Mouse (Mus musculus) frontal cortex, postnatal 10 days (tissue): ENCODE measurements around the gene Ifi27l2a.

Experiments used
- DNase-seq, 2 experiments: peaks; one replicate each; pipeline ENCODE4 v3.0.0; 2022; ENCODE audit warnings: low spot score in 2 of 2, mixed read lengths in 1 of 2

Gene Ifi27l2a

DNA sequence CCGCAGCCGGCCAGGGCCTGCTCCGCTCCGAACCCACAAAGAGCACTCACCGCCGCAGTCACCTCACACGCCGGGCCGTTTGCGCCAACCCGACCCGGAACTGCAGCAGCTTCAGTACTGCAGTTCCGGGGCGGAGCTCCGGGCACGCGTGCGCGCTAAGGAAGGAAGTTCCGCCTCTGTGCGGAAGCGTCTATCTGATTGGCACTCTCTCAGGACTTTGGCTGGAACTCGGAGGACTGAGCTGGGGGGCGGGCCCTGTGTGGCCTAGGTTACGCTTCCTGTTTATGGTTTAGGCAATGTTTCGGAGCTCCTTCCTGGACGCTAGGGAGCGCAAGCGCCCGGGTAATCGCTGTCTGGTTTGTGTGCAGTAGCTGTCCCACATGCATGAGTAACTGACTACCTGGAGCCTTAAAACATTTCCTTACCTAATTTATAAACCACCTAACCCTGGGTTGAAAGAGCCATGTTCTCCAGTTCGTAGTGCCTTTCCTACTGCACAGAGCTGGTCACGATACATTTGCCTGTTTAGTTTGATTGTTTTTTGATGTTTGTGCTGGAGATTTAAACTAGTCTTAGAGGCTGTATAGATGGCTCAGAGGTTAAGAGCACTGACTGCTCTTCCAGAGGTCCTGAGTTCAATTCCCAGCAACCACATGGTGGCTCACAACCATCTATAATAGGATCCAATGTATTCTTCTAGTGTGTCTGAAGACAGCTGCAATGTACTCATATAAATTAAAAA, 17.6 kb downstream of the Ifi27l2a start, which contains the start of gene Ddx24:
Ddx24 (minus strand) TSS at position 102 of the 742 bp plus-strand sequence.
- DNase-seq: peak; percentile 97 to 98

DNA sequence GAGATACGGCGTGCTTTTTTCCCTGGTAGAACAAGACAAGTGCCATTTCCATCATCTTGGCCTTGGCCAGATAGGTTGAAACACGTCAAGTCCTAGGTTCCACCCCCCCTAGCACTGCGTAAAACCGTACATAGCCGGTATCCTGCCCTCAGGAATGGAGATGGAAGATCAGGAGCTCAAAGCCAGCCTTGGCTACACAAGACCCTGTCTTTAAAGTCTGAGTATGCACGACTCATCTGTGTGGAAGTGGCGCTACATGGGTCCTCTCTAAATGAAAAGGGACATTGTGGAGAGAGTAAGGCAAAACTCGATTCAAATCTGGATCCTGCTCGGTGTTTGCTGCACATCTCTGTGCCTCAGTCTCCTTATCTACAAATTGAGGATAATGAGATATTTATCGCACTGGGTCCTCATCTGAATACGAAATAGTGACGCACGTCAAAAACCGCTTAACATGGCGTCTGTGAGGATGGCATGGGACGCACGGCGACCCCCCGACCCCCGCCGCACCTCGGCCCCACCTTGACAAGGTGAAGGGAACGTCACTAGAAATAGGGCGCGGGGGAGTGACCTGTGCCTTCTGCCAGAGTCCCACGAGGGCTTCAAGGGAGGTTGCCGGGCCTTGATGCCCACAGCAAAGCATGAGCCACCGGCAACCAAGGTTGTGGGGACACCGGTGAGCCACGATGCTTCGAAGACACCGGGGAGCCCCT, 18.3 kb downstream of the Ifi27l2a start:
- no peak for DNase-seq

DNA sequence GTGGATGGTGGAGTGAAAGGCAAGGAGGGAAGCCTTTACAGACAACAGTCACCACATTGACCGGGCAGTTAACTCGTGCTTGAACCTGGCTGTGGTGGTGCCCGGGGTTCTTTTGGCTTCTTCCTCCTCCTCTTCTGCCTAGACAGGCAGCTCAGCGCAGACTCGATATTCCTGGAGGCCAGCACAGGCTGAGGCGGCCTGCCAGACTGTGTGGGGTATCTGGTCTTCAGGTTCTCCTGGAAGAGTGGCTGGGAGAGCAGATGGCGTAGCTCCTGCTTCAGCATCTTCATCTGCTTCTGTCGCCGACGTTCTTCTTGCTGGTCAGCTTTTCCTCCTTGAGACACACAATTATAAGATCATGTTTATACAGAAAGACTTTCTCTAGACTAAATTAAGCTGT, 35.3 kb downstream of the Ifi27l2a start:
- no peak for DNase-seq

DNA sequence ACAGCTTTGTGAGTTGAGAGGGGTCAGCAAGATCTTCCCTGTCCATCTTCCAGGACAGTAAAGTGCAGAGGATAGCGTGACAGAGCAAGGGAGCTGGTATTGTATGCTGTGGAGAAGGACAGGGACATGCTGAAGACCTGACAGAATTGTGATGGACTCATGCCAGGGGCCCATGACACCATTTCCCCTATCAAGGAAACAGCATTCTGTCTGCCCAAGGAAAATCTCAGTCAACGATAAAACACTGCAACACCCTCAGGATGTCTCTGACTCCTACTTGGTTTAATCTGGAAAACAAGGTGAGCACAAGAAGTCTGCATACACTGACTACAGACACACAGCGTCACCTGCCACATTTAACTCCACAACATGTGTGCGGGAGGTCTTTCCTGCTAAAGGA, 35.8 kb downstream of the Ifi27l2a start, which contains the start of gene 9330161L09Rik:
9330161L09Rik (minus strand) TSS at position 101 of the 400 bp plus-strand sequence.
- DNase-seq: no peak

DNA sequence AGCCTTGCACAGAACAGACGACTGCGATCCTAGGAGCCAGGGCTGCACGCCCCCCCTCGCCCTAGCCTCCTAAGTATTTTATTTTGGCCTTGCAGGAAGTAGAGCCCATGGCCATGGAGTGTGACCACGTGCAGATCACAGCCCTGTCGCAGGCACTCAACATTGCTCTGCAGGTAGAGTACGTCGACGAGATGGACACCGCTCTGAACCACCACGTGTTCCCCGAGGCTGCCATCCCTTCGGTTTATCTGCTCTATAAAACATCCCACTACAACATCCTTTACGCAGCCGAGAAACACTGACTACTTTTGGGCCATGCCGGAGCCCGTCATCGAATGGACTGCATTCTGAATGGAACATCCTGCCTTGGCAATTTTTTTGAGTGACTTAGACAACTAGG, 39.3 kb downstream of the Ifi27l2a start:
- no peak for DNase-seq

DNA sequence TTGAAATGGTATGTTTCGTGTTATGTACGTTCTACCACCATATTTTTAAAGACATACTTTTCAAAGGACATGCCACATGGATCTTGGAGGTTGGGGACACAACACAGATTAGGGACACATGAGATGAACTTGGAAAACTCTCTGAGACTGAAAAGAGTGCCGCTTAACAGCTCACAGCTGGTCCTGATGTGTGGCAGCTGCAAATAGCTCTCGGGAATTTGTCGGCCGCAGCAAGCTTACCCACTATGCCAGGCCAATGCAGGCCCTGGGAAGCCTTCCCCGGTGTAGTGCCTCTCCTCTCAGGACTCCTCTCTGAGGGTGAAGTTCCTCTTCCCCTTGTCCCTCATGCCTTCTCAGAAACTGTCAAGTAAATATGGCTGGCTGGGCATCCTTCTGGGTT, 46.7 kb downstream of the Ifi27l2a start:
- DNase-seq: no peak

DNA sequence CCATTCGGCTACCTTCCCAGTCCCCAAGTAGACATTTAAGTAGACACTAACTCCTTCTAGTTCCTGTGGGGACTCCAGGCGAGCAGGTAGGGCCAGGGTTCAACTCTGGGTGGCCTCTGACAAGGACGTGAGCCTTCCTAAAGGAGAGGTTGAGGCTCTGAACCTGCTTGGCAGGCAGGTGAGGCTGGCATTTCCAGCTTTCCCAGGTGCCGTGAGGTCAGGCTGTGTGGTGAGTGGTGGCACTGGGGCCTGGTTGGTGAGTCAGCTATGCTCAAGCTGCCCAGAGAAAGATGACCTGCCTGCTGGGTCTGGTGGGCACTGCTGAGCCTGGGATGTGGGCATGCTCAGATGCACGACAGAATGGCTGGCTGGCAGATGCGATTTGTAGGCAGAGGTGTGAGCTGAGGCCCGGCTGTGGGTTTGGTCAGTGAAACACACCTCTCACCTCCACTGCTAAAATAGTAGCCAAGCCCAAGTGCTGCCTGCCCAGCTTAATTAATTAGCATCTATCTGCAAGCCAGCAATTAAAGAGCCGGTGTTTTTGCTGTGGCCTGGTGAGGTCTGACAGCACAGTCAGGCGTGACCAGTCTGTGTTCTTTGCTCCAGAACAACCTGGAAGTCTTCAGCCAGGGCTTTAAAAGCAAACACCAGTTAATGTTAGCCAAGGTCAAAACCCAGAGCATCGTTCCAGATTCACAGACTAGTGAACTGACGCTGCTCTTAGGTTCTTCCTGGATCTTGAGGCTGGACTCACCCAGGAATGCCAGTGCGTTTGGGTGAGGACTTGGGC, 47.8 kb downstream of the Ifi27l2a start:
- no peak for DNase-seq

DNA sequence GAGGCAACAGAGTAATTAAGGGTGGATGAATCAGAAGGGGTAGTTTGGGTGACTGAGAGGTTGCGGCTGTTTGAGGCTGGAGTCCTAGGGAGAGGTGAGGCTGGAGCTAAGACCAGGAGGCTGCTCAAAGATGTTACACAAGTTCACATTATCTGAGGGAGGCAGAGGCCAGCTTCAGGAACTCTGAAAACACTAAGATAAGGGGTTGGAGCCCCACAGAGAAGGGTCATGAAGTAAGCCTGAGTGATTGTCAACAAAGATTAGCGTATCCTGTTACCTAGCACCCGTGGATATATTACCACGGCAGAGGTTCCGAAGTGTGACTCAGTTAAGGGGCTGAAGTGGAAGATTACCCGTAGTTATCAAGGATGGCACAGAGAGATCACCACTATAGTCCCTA, 50.0 kb downstream of the Ifi27l2a start:
- DNase-seq: no peak
